In genomic region chr1:89041290-89041689, GRCm38 (mm10) we compare ENCODE assay signal across 11 mouse cellular contexts. TPM values are rescaled to one million over a fixed set of nuclear protein-coding genes. Genes with fewer than 3 reads are reported as not detected.
A peak's percentile ranks its signal among the peaks of the same experiment; 100 is the strongest.
DNase-seq lines count a peak whose midpoint lies in the region; ATAC-seq and TF ChIP-seq lines count a peak whose summit lies in the region.
"Had no signal": no experiment of that assay in that cellular context is flagged by ENCODE, and none has a peak within 500 bp of the region (broad histone marks: within the 10 kb centered on the region; RNA-seq: fewer than 3 reads in every experiment).

No protein-coding gene starts in this region.

- no peaks in the 10 kb centered on the region for H3K36me3 ChIP-seq in kidney, adult 2 months (ENCODE audit: control insufficient read depth, insufficient read depth, low read length)
- no peaks in the 10 kb centered on the region for H3K36me3 ChIP-seq in kidney, embryonic 16.5 days (ENCODE audit: insufficient read depth, low read length)
- no peaks in the 10 kb centered on the region for H3K36me3 ChIP-seq in myocyte (ENCODE audit: control insufficient read depth, insufficient read depth)

- no peak for TF ChIP-seq POLR2A in kidney, adult 2 months (IDR thresholded peaks at IDR 0.05; ENCODE audit: low read depth, low read length)
- TF ChIP-seq POLR2A in myocyte (IDR thresholded peaks at IDR 0.05; ENCODE audit: insufficient read length, low read depth) = no peak

- H3K9ac ChIP-seq in kidney, embryonic 16.5 days (replicated peaks; ENCODE audit: low read length) = no peak overlapping the region

- no peaks in the 10 kb centered on the region; the same call in 1 of the 2 replicates for H3K4me1 ChIP-seq in kidney, adult 2 months (ENCODE audit: control insufficient read depth, insufficient read depth, low read length)
- H3K4me1 ChIP-seq in kidney, embryonic 16.5 days (ENCODE audit: insufficient read depth, low read length) = peaks cover 14% of the 10 kb centered on the region

- no peak overlapping the region for H3K27ac ChIP-seq in kidney, adult 2 months (ENCODE audit: insufficient read depth, low read depth, low read length)
- peak overlapping the region; percentile 68 for H3K27ac ChIP-seq in kidney, embryonic 16.5 days (ENCODE audit: low read length)

- no peak overlapping the region for H3K4me3 ChIP-seq in kidney, adult 2 months (ENCODE audit: insufficient read depth, low read depth, low read length)
- H3K4me3 ChIP-seq in kidney, embryonic 16.5 days (ENCODE audit: low read length) = no peak overlapping the region
- H3K4me3 ChIP-seq in myocyte = no peak overlapping the region

- no peaks in the 10 kb centered on the region for H3K79me2 ChIP-seq in myocyte (ENCODE audit: control insufficient read depth, insufficient read depth)

- no peaks in the 10 kb centered on the region for H3K9me3 ChIP-seq in kidney, embryonic 16.5 days (ENCODE audit: low read length)

- no peak overlapping the region for H3ac ChIP-seq in myocyte (ENCODE audit: control insufficient read depth, insufficient read length)

- ATAC-seq in kidney, embryonic 16.5 days (ENCODE audit: low FRiP score, low TSS enrichment) = peak; percentile 24; the same call in 1 of the 2 replicates
- ATAC-seq: forebrain, embryonic 16.5 days had no signal

- TF ChIP-seq CTCF in kidney, adult 2 months (conservative IDR thresholded peaks at IDR 0.05; ENCODE audit: insufficient read depth, insufficient read length, low read depth, low read length) = no peak

- WGBS in kidney, adult 2 months = 58% methylated on average over 5 of the region's 5 CpGs
- 40% methylated on average over 5 of the region's 5 CpGs for WGBS in kidney, embryonic 16.5 days

- no peak overlapping the region for H3K4me2 ChIP-seq in kidney, embryonic 16.5 days (replicated peaks; ENCODE audit: low read depth, low read length)
- H3K4me2 ChIP-seq in myocyte (ENCODE audit: low read depth) = peak overlapping the region; percentile 63

- H3K27me3 ChIP-seq in kidney, adult 2 months (replicated peaks; ENCODE audit: control insufficient read depth, insufficient read depth, low read length) = no peaks in the 10 kb centered on the region
- no peaks in the 10 kb centered on the region for H3K27me3 ChIP-seq in kidney, embryonic 16.5 days (ENCODE audit: insufficient read depth, low read length)
- no peaks in the 10 kb centered on the region for H3K27me3 ChIP-seq in myocyte (ENCODE audit: control insufficient read depth, insufficient read depth, insufficient read length)

- DNase-seq in kidney, adult 2 months = peak; percentile 63
- DNase-seq in kidney, adult 11 months = no peak
- peak; percentile 88 for DNase-seq in heart, adult 8-10 months (ENCODE audit: low spot score)
- no peak for DNase-seq in layer of hippocampus, postnatal 36 days
- no peak for DNase-seq in cerebellum, postnatal 25 days
- DNase-seq in MN1 (ENCODE audit: low spot score) = no peak
- DNase-seq: adrenal gland, postnatal 36 days; right cerebral cortex, adult 18-20 months had no signal

TF ChIP-seq in myocyte, 11 proteins besides CTCF, POLR2A, EP300 and RAD21:
- TF ChIP-seq TCF3 (IDR thresholded peaks at IDR 0.05; ENCODE audit: insufficient read length, low read depth) (no peak), MYOD1 (IDR thresholded peaks at IDR 0.05; ENCODE audit: control insufficient read depth in 1 of 3, insufficient read length in 2 of 3, low read depth in 2 of 3) (peak in 1 of 3 experiments; percentile 58), USF1 (IDR thresholded peaks at IDR 0.05; ENCODE audit: low read depth) (no peak), MYOG (IDR thresholded peaks at IDR 0.05; ENCODE audit: control insufficient read depth in 1 of 3, insufficient read depth in 1 of 3, insufficient read length in 2 of 3, low read depth in 2 of 3) (peak in 1 of 3 experiments; percentile 35), SRF (IDR thresholded peaks at IDR 0.05; ENCODE audit: control insufficient read depth, insufficient read length, low read depth) (no peak)
TF ChIP-seq in myocyte: peak in this region for 2.

RNA-seq across cellular contexts. Expression of gene Sh3bp4, which starts 28.9 kb away (rescaled TPM):
- polyA plus RNA-seq in kidney, adult 2 months (2012; rRNA removed) = 14.8 and 18.1 TPM in 2 replicates
- total RNA-seq in heart, adult 8-10 months (2022) = 10 to 100 TPM in 2 of 4 experiments, 1 to 10 TPM in 2; 7.2 to 13.4 (median 9.7) TPM
- 29.1 and 29.8 TPM in 2 replicates for polyA plus RNA-seq in kidney, embryonic 16.5 days (2015; fragmentation: Nextera tagmentation; extraction: Ambion mirVana)
- 23.2 TPM for polyA plus RNA-seq in myocyte (2012; fragmentation: generic; extraction: Trizol)
- total RNA-seq in layer of hippocampus, postnatal 36 days (2021) = 10 to 100 TPM; 23.8 to 24.0 TPM

Comparison
In these comparisons a context has a peak if more than half of its experiments do, and no peak if none do; other contexts are left out.
1. DNase-seq: peak in kidney, adult 2 months (single experiment) and heart, adult 8-10 months (single experiment); none in kidney, adult 11 months (single experiment), layer of hippocampus, postnatal 36 days (0 of 2), cerebellum, postnatal 25 days (0 of 2) and MN1 (single experiment).